Mouse (Mus musculus) spleen, postnatal 14 days (tissue): ENCODE data around the gene Gm11757.
"Not testable (repeated sequence)": the region's sequence is repeated elsewhere in the genome, so short reads cannot be mapped to it uniquely, and the experiment has no call there.

Experiments used
- DNase-seq, 2 experiments: peaks; one replicate each; pipeline ENCODE4 v3.0.0; 2021 to 2022; ENCODE audit warnings: low spot score in 2 of 2

Gene Gm11757

DNA sequence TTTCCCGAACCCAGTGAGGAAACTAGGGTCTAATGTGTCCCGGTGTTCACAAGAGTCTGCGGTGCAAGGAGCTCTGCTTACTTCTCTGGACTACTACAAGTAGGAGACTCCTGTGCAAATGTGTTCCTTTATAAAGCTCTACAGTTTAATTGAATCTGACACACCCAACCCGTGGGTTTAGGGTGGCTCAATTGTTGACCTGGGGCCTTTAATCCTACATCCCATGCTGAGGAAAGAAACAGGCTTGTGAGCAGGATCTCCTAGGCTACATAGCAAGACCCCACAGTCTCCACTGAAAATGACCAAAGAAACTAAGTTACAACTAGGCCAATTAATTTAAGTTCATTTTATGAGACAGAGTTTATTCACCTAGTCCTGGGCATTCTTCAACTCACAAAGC, at the start of gene Gm11757:
TSS of gene Gm11757 (minus strand) at position 101 of the 400 bp plus-strand sequence.
- DNase-seq: not testable (repeated sequence)

DNA sequence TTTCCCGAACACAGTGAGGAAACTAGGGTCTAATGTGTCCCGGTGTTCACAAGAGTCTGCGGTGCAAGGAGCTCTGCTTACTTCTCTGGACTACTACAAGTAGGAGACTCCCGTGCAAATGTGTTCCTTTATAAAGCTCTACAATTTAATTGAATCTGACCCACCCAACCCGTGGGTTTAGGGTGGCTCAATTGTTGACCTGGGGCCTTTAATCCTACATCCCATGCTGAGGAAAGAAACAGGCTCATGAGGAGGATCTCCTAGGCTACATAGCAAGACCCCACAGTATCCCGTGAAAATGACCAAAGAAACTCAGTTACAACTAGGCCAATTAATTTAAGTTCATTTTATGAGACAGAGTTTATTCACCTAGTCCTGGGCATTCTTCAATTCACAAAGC, 29.7 kb upstream of the Gm11757 start, which contains the start of gene Gm11756:
TSS of gene Gm11756 (minus strand) at position 101 of the 400 bp plus-strand sequence.
- DNase-seq: not testable (repeated sequence)

DNA sequence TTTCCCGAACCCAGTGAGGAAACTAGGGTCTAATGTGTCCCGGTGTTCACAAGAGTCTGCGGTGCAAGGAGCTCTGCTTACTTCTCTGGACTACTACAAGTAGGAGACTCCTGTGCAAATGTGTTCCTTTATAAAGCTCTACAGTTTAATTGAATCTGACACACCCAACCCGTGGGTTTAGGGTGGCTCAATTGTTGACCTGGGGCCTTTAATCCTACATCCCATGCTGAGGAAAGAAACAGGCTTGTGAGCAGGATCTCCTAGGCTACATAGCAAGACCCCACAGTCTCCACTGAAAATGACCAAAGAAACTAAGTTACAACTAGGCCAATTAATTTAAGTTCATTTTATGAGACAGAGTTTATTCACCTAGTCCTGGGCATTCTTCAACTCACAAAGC, 14.9 kb upstream of the Gm11757 start, which contains the start of gene Gm13871:
TSS of gene Gm13871 (minus strand) at position 101 of the 400 bp plus-strand sequence.
- not testable (repeated sequence) for DNase-seq

DNA sequence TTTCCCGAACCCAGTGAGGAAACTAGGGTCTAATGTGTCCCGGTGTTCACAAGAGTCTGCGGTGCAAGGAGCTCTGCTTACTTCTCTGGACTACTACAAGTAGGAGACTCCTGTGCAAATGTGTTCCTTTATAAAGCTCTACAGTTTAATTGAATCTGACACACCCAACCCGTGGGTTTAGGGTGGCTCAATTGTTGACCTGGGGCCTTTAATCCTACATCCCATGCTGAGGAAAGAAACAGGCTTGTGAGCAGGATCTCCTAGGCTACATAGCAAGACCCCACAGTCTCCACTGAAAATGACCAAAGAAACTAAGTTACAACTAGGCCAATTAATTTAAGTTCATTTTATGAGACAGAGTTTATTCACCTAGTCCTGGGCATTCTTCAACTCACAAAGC, 14.7 kb downstream of the Gm11757 start, which contains the start of gene Gm11758:
TSS of gene Gm11758 (minus strand) at position 101 of the 400 bp plus-strand sequence.
- not testable (repeated sequence) for DNase-seq
